Mouse (Mus musculus) brain, embryonic 14.5 days (tissue): ENCODE measurements at regions not wholly inside any gene's neighbourhood (a gene's known extent, or its start where the extent isn't known, plus 50 kb on each side); places are given as distances from the start of the nearest gene placed in this dataset.

Experiments
- DNase-seq: peaks from one replicate; pipeline ENCODE4 v3.0.0-alpha.2; 2011; ENCODE audit warnings: low read depth

GRCm38 (mm10) chrX:22089186-22089585, 344.3 kb upstream of the Gm28269 start:
- peak; percentile 0 for DNase-seq
